Mouse (Mus musculus) G1E (cell line): ENCODE measurements around the gene Fam213a. TPM values are rescaled to one million over a fixed set of nuclear protein-coding genes. Genes with fewer than 3 reads are reported as not detected.

Experiments
- ATAC-seq: 2 replicates; pipeline ENCODE4 v1.8.0; 2016; ENCODE audit warnings: mild to moderate bottlenecking; ENCODE audit not compliant: insufficient number of reproducible peaks, poor library complexity, low FRiP score, severe bottlenecking; ENCODE audit errors: extremely low read depth
- DNase-seq: peaks from one replicate; pipeline ENCODE4 v3.0.0; 2012; ENCODE audit warnings: low spot score
- H3K27me3 ChIP-seq: 2 replicates; pipeline ENCODE4 v1.6.1; 2012; ENCODE audit warnings: mild to moderate bottlenecking, low read length, inconsistent platforms; ENCODE audit not compliant: insufficient read depth
- H3K36me3 ChIP-seq: replicated peaks from 2 replicates; pipeline ENCODE3; 2012; ENCODE audit warnings: mild to moderate bottlenecking, inconsistent platforms
- H3K4me1 ChIP-seq: 2 replicates; pipeline ENCODE4 v1.6.1; 2012; ENCODE audit warnings: low read depth, low read length, inconsistent platforms, mixed read lengths; ENCODE audit not compliant: insufficient read depth
- H3K4me3 ChIP-seq: 2 replicates; pipeline ENCODE4 v1.5.1; 2012; ENCODE audit warnings: low read depth, mild to moderate bottlenecking, inconsistent platforms, low read length, moderate library complexity, mixed read lengths
- H3K9me3 ChIP-seq: replicated peaks from 2 replicates; pipeline ENCODE4 v1.6.1; 2012; ENCODE audit warnings: inconsistent platforms
- CTCF ChIP-seq: IDR thresholded peaks from 2 replicates; pipeline ENCODE4 v1.5.1; 2012; ENCODE audit warnings: low read depth, low read length, inconsistent platforms, mixed read lengths
- GATA1 ChIP-seq: IDR thresholded peaks from 2 replicates; pipeline ENCODE4 v1.6.1; 2012; ENCODE audit warnings: borderline replicate concordance, low read length, inconsistent platforms, mixed read lengths
- GATA2 ChIP-seq: IDR thresholded peaks from 2 replicates; pipeline ENCODE4 v1.6.1; 2012; ENCODE audit warnings: low read depth, low read length, inconsistent platforms, borderline replicate concordance
- POLR2AphosphoS5 ChIP-seq: IDR thresholded peaks from 2 replicates; pipeline ENCODE4 v1.6.1; 2012; ENCODE audit warnings: low read depth, low read length, inconsistent platforms; ENCODE audit not compliant: insufficient replicate concordance
- TAL1 ChIP-seq: conservative IDR thresholded peaks from 2 replicates; pipeline ENCODE4 v1.6.1; 2012; ENCODE audit warnings: low read depth, low read length, inconsistent platforms, mixed read lengths
- polyA plus RNA-seq: library from polyadenylated mRNA; stranded (reverse); fragments of >175 nt; gene quantifications from 2 replicates; pipeline ENCODE4 v1.2.3, GENCODE M21; 2012
- total RNA-seq, 2 experiments: library from RNA; stranded (forward) in 1 of 2; stranded (reverse) in 1 of 2; fragments of 200-1000 nt in 1 of 2; fragments of >200 nt in 1 of 2; fragmentation: Nextera tagmentation in 1 of 2; gene quantifications; 2 replicates each; pipeline ENCODE4 v1.2.3; 2014 to 2017

Fam213a gene
- total and polyA plus RNA-seq, 3 experiments, result 12.5 to 101 (median 57.9) TPM

DNA sequence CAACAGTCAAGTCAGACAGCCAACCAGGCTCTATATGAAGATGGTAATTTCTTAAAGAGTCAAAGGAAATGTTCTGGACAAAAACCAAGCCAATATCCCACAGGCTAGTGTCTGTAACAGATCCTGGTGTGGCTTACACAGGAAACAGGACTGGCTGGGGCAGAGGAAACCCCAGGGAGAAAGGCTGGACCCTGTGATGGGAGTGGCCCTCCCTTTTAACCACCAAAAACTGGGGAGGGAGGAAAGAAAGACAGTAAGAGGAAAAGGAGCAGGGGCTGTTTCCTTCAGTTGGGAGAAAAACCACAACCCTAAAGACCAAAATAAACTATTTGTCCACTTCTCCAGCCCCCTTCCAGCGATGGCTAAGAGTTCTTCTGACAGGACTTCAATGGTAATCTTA is 58.4 kb downstream of the Fam213a start:
- no peak for TF ChIP-seq TAL1
- Histone ChIP-seq H3K4me3 (no peak overlapping the region; the same call in 1 of the 2 replicates), H3K9me3 (no peaks in the 10 kb centered on the region), H3K27me3 (no peaks in the 10 kb centered on the region), H3K4me1 (peaks cover 97% of the 10 kb centered on the region), H3K36me3 (peaks cover 61% of the 10 kb centered on the region)
- DNase-seq (no peak), ATAC-seq (no peak)

- no peaks in the 10 kb centered on the region for H3K27me3 ChIP-seq
- DNase-seq (no peak), ATAC-seq (no peak)
- H3K36me3 ChIP-seq, result peaks cover 66% of the 10 kb centered on the region
- no peak overlapping the region for H3K4me3 ChIP-seq
- no peaks in the 10 kb centered on the region for H3K9me3 ChIP-seq
- TF ChIP-seq CTCF (no peak), TAL1 (no peak), GATA2 (no peak), GATA1 (no peak), POLR2AphosphoS5 (no peak)
- H3K4me1 ChIP-seq, result peaks cover 97% of the 10 kb centered on the region
Measured at GRCm38 (mm10) chr14:40953381-40953780, 60.2 kb downstream of the Fam213a start.

GRCm38 (mm10) chr14:40952715-40953114 is 60.9 kb downstream of the Fam213a start:
- Histone ChIP-seq H3K4me1 (peaks cover 97% of the 10 kb centered on the region), H3K4me3 (no peak overlapping the region), H3K27me3 (no peaks in the 10 kb centered on the region), H3K9me3 (no peaks in the 10 kb centered on the region), H3K36me3 (peaks cover 68% of the 10 kb centered on the region)
- no peak for TF ChIP-seq CTCF
- TF ChIP-seq GATA2, result no peak
- no peak for TF ChIP-seq POLR2AphosphoS5
- TF ChIP-seq TAL1, result no peak
- TF ChIP-seq GATA1, result no peak
- DNase-seq (no peak), ATAC-seq (no peak)

DNA sequence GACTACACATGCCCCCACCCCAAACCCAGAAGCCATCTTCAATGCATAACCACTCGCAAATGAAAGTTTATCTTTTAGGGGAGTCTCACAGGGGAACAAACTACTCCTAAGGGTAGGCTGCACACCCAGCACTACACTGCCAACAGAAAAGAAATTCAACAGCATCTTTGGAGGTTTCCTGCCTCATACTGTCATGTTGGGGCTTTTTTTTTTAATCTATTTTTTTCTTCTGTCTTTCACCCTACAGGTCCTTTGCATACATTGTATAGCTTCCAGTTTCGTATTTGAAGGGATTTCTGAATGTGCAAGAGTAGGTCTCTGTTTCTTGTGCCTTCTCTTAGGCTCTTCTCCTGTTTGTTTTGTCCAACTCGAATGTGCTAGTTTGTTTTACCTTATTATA is 61.3 kb downstream of the Fam213a start:
- TF ChIP-seq TAL1 (no peak), GATA2 (no peak), POLR2AphosphoS5 (no peak), CTCF (no peak), GATA1 (no peak)
- DNase-seq, result no peak
- no peaks in the 10 kb centered on the region for H3K27me3 ChIP-seq
- ATAC-seq, result no peak
- no peaks in the 10 kb centered on the region for H3K9me3 ChIP-seq
- H3K36me3 ChIP-seq, result peaks cover 68% of the 10 kb centered on the region
- H3K4me3 ChIP-seq, result no peak overlapping the region
- H3K4me1 ChIP-seq, result peaks cover 97% of the 10 kb centered on the region

GRCm38 (mm10) chr14:40949730-40950614 is 63.6 kb downstream of the Fam213a start:
- Histone ChIP-seq H3K9me3 (no peaks in the 10 kb centered on the region), H3K36me3 (peaks cover 70% of the 10 kb centered on the region), H3K4me1 (peaks cover 89% of the 10 kb centered on the region), H3K27me3 (no peaks in the 10 kb centered on the region), H3K4me3 (peak overlapping the region; percentile 53; the same call in 1 of the 2 replicates)
- no peak for ATAC-seq
- DNase-seq, result no peak
- TF ChIP-seq TAL1 (no peak), GATA1 (no peak), CTCF (no peak), POLR2AphosphoS5 (no peak), GATA2 (no peak)

- H3K36me3 ChIP-seq, result peaks cover 64% of the 10 kb centered on the region
- TF ChIP-seq POLR2AphosphoS5 (no peak), TAL1 (no peak), GATA2 (no peak), CTCF (no peak), GATA1 (no peak)
- no peaks in the 10 kb centered on the region for H3K9me3 ChIP-seq
- no peaks in the 10 kb centered on the region for H3K27me3 ChIP-seq
- ATAC-seq, result no peak
- no peak for DNase-seq
- H3K4me3 ChIP-seq, result no peak overlapping the region; the same call in 1 of the 2 replicates
- H3K4me1 ChIP-seq, result peaks cover 81% of the 10 kb centered on the region
Measured at GRCm38 (mm10) chr14:40949047-40949446, 64.5 kb downstream of the Fam213a start.
